Mouse (Mus musculus): ENCODE data around the gene Map4k3. TPM values are rescaled to one million over a fixed set of nuclear protein-coding genes. Genes with fewer than 3 reads are reported as not detected.
A peak's percentile ranks its signal among the peaks of the same experiment; 100 is the strongest.

Gene Map4k3
- polyA plus RNA-seq (2015; fragmentation: Nextera tagmentation; extraction: Ambion mirVana), result 17.7 and 19.4 TPM in 2 replicates

GRCm38 (mm10) chr17:80728062-80728858, at the start of gene Map4k3:
Map4k3 (minus strand) TSS chr17:80728485.
- Histone ChIP-seq H3K27me3 (replicated peaks; ENCODE audit: control insufficient read depth, insufficient read depth, low read length) (no peaks in the 10 kb centered on the region), H3K4me2 (ENCODE audit: low read length) (peak within 1 kb of the TSS; percentile 83), H3K4me3 (ENCODE audit: low read length) (peak within 1 kb of the TSS; percentile 92), H3K27ac (ENCODE audit: low read depth, low read length) (peak within 1 kb of the TSS; percentile 92), H3K4me1 (ENCODE audit: control insufficient read depth, insufficient read depth, low read depth, low read length) (peaks cover 18% of the 10 kb centered on the region), H3K9me3 (ENCODE audit: control insufficient read depth, low read length) (no peaks in the 10 kb centered on the region), H3K9ac (ENCODE audit: low read depth, low read length) (peak within 1 kb of the TSS; percentile 95), H3K36me3 (ENCODE audit: control insufficient read depth, insufficient read depth, low read length) (no peaks in the 10 kb centered on the region)
- ATAC-seq, result peak; percentile 96
- WGBS, result 1% methylated on average over 46 of the region's 64 CpGs

GRCm38 (mm10) chr17:80777581-80777980, 49.3 kb upstream of the Map4k3 start:
- Histone ChIP-seq H3K4me3 (ENCODE audit: low read length) (no peak overlapping the region), H3K36me3 (ENCODE audit: control insufficient read depth, insufficient read depth, low read length) (no peaks in the 10 kb centered on the region)
- 78% methylated on average over 1 of the region's 1 CpGs for WGBS

GRCm38 (mm10) chr17:80775178-80775788, 47.0 kb upstream of the Map4k3 start:
- Histone ChIP-seq H3K9me3 (ENCODE audit: control insufficient read depth, low read length) (peaks cover under 1% of the 10 kb centered on the region), H3K27me3 (replicated peaks; ENCODE audit: control insufficient read depth, insufficient read depth, low read length) (no peaks in the 10 kb centered on the region), H3K4me2 (ENCODE audit: low read length) (no peak overlapping the region), H3K36me3 (ENCODE audit: control insufficient read depth, insufficient read depth, low read length) (no peaks in the 10 kb centered on the region), H3K4me1 (ENCODE audit: control insufficient read depth, insufficient read depth, low read depth, low read length) (no peaks in the 10 kb centered on the region), H3K27ac (ENCODE audit: low read depth, low read length) (no peak overlapping the region), H3K9ac (ENCODE audit: low read depth, low read length) (no peak overlapping the region), H3K4me3 (ENCODE audit: low read length) (no peak overlapping the region)
- WGBS, result 77% methylated on average over 8 of the region's 8 CpGs
- ATAC-seq, result no peak

More at GRCm38 (mm10) chr17:80777581-80777980, 49.3 kb upstream of the Map4k3 start:
- no peaks in the 10 kb centered on the region for H3K27me3 ChIP-seq (replicated peaks; ENCODE audit: control insufficient read depth, insufficient read depth, low read length)
- H3K27ac ChIP-seq (ENCODE audit: low read depth, low read length), result no peak overlapping the region
- H3K9me3 ChIP-seq (ENCODE audit: control insufficient read depth, low read length), result no peaks in the 10 kb centered on the region
- H3K4me1 ChIP-seq (ENCODE audit: control insufficient read depth, insufficient read depth, low read depth, low read length), result no peaks in the 10 kb centered on the region
- H3K9ac ChIP-seq (ENCODE audit: low read depth, low read length), result no peak overlapping the region
- ATAC-seq, result no peak
- no peak overlapping the region for H3K4me2 ChIP-seq (ENCODE audit: low read length)

- ATAC-seq, result no peak
- Histone ChIP-seq H3K36me3 (ENCODE audit: control insufficient read depth, insufficient read depth, low read length) (no peaks in the 10 kb centered on the region), H3K9me3 (ENCODE audit: control insufficient read depth, low read length) (peaks cover 4% of the 10 kb centered on the region), H3K27me3 (replicated peaks; ENCODE audit: control insufficient read depth, insufficient read depth, low read length) (no peaks in the 10 kb centered on the region), H3K4me3 (ENCODE audit: low read length) (no peak overlapping the region), H3K4me2 (ENCODE audit: low read length) (no peak overlapping the region), H3K4me1 (ENCODE audit: control insufficient read depth, insufficient read depth, low read depth, low read length) (no peaks in the 10 kb centered on the region), H3K9ac (ENCODE audit: low read depth, low read length) (no peak overlapping the region), H3K27ac (ENCODE audit: low read depth, low read length) (no peak overlapping the region)
- 62% methylated on average over 14 of the region's 14 CpGs for WGBS
Observed at GRCm38 (mm10) chr17:80772545-80773453, 44.5 kb upstream of the Map4k3 start.

- 91% methylated on average over 1 of the region's 1 CpGs for WGBS
- ATAC-seq, result no peak
- no peaks in the 10 kb centered on the region for H3K36me3 ChIP-seq (ENCODE audit: control insufficient read depth, insufficient read depth, low read length)
- H3K4me3 ChIP-seq (ENCODE audit: low read length), result no peak overlapping the region
- no peaks in the 10 kb centered on the region for H3K27me3 ChIP-seq (replicated peaks; ENCODE audit: control insufficient read depth, insufficient read depth, low read length)
- no peak overlapping the region for H3K27ac ChIP-seq (ENCODE audit: low read depth, low read length)
- H3K4me1 ChIP-seq (ENCODE audit: control insufficient read depth, insufficient read depth, low read depth, low read length), result 0 out of 2 replicates have a peak, but pooled peaks cover 2% of the 10 kb centered on the region
- H3K9me3 ChIP-seq (ENCODE audit: control insufficient read depth, low read length), result peaks cover 4% of the 10 kb centered on the region
- H3K4me2 ChIP-seq (ENCODE audit: low read length), result no peak overlapping the region
- H3K9ac ChIP-seq (ENCODE audit: low read depth, low read length), result no peak overlapping the region
Observed at GRCm38 (mm10) chr17:80770065-80770464, 41.8 kb upstream of the Map4k3 start.

- H3K4me3 ChIP-seq (ENCODE audit: low read length), result no peak overlapping the region
- peaks cover 2% of the 10 kb centered on the region for H3K9me3 ChIP-seq (ENCODE audit: control insufficient read depth, low read length)
- H3K27me3 ChIP-seq (replicated peaks; ENCODE audit: control insufficient read depth, insufficient read depth, low read length), result no peaks in the 10 kb centered on the region
- H3K36me3 ChIP-seq (ENCODE audit: control insufficient read depth, insufficient read depth, low read length), result no peaks in the 10 kb centered on the region
- ATAC-seq, result no peak
- H3K4me1 ChIP-seq (ENCODE audit: control insufficient read depth, insufficient read depth, low read depth, low read length), result peaks cover 2% of the 10 kb centered on the region; the same call in 1 of the 2 replicates
- no peak overlapping the region for H3K9ac ChIP-seq (ENCODE audit: low read depth, low read length)
- H3K4me2 ChIP-seq (ENCODE audit: low read length), result no peak overlapping the region
- 56% methylated on average over 2 of the region's 2 CpGs for WGBS
- no peak overlapping the region for H3K27ac ChIP-seq (ENCODE audit: low read depth, low read length)
Observed at GRCm38 (mm10) chr17:80765204-80765603, 36.9 kb upstream of the Map4k3 start.

- Histone ChIP-seq H3K9ac (ENCODE audit: low read depth, low read length) (no peak overlapping the region), H3K27ac (ENCODE audit: low read depth, low read length) (no peak overlapping the region), H3K27me3 (replicated peaks; ENCODE audit: control insufficient read depth, insufficient read depth, low read length) (no peaks in the 10 kb centered on the region), H3K9me3 (ENCODE audit: control insufficient read depth, low read length) (no peaks in the 10 kb centered on the region), H3K4me2 (ENCODE audit: low read length) (no peak overlapping the region), H3K4me1 (ENCODE audit: control insufficient read depth, insufficient read depth, low read depth, low read length) (peaks cover 2% of the 10 kb centered on the region; the same call in 1 of the 2 replicates), H3K4me3 (ENCODE audit: low read length) (no peak overlapping the region), H3K36me3 (ENCODE audit: control insufficient read depth, insufficient read depth, low read length) (no peaks in the 10 kb centered on the region)
- 63% methylated on average over 11 of the region's 11 CpGs for WGBS
- no peak for ATAC-seq
Observed at GRCm38 (mm10) chr17:80763065-80763681, 34.9 kb upstream of the Map4k3 start.

GRCm38 (mm10) chr17:80762391-80763040, 34.2 kb upstream of the Map4k3 start:
- Histone ChIP-seq H3K36me3 (ENCODE audit: control insufficient read depth, insufficient read depth, low read length) (no peaks in the 10 kb centered on the region), H3K27ac (ENCODE audit: low read depth, low read length) (no peak overlapping the region), H3K4me2 (ENCODE audit: low read length) (no peak overlapping the region), H3K4me3 (ENCODE audit: low read length) (no peak overlapping the region), H3K9me3 (ENCODE audit: control insufficient read depth, low read length) (no peaks in the 10 kb centered on the region), H3K4me1 (ENCODE audit: control insufficient read depth, insufficient read depth, low read depth, low read length) (peaks cover 2% of the 10 kb centered on the region; the same call in 1 of the 2 replicates), H3K9ac (ENCODE audit: low read depth, low read length) (no peak overlapping the region), H3K27me3 (replicated peaks; ENCODE audit: control insufficient read depth, insufficient read depth, low read length) (no peaks in the 10 kb centered on the region)
- 73% methylated on average over 9 of the region's 9 CpGs for WGBS
- no peak for ATAC-seq
